Mouse (Mus musculus) myocyte (in vitro differentiated cells): ENCODE data around the gene Rassf6. TPM values are rescaled to one million over a fixed set of nuclear protein-coding genes. Genes with fewer than 3 reads are reported as not detected.
"Not testable (repeated sequence)": the region's sequence is repeated elsewhere in the genome, so short reads cannot be mapped to it uniquely, and the experiment has no call there.

Experiments used
- H3K27me3 ChIP-seq: one replicate; pipeline ENCODE4 v1.6.1; 2011; ENCODE audit not compliant: control insufficient read depth, insufficient read depth, insufficient read length
- H3K36me3 ChIP-seq: one replicate; pipeline ENCODE4 v1.6.1; 2011; ENCODE audit not compliant: control insufficient read depth, insufficient read depth
- H3K4me2 ChIP-seq: one replicate; pipeline ENCODE4 v1.6.1; 2011; ENCODE audit warnings: low read depth, control low read depth
- H3K4me3 ChIP-seq: one replicate; pipeline ENCODE4 v1.5.1; 2011; ENCODE audit warnings: mild to moderate bottlenecking, control low read depth, moderate library complexity
- H3K79me2 ChIP-seq: one replicate; pipeline ENCODE4 v1.6.1; 2011; ENCODE audit not compliant: control insufficient read depth, insufficient read depth
- H3ac ChIP-seq: one replicate; pipeline ENCODE4 v1.6.1; 2011; ENCODE audit not compliant: control insufficient read depth, insufficient read length
- CEBPB ChIP-seq: IDR thresholded peaks from 2 replicates; pipeline ENCODE4 v1.6.1; 2011; ENCODE audit warnings: mild to moderate bottlenecking, moderate library complexity; ENCODE audit not compliant: poor library complexity, insufficient read depth, severe bottlenecking
- E2F4 ChIP-seq: IDR thresholded peaks from one replicate; pipeline ENCODE4 v1.6.1; 2011; ENCODE audit warnings: mild to moderate bottlenecking, control low read depth, moderate library complexity; ENCODE audit not compliant: insufficient read depth
- MAX ChIP-seq: IDR thresholded peaks from one replicate; pipeline ENCODE4 v1.6.1; 2011; ENCODE audit warnings: low read depth, mild to moderate bottlenecking, control low read depth
- MYOD1 ChIP-seq, 3 experiments: IDR thresholded peaks; one replicate each; pipeline ENCODE4 v1.6.1; 2011; ENCODE audit warnings: control low read depth in 2 of 3, low read depth in 2 of 3, mild to moderate bottlenecking in 2 of 3, moderate library complexity in 1 of 3; ENCODE audit not compliant: insufficient read length in 2 of 3, control insufficient read depth in 1 of 3
- MYOG ChIP-seq, 3 experiments: IDR thresholded peaks; one replicate each; pipeline ENCODE4 v1.6.1; 2011; ENCODE audit warnings: control low read depth in 2 of 3, low read depth in 2 of 3, mild to moderate bottlenecking in 2 of 3; ENCODE audit not compliant: insufficient read length in 2 of 3, control insufficient read depth in 1 of 3, insufficient read depth in 1 of 3
- POLR2A ChIP-seq: IDR thresholded peaks from one replicate; pipeline ENCODE4 v1.6.1; 2011; ENCODE audit warnings: low read depth, mild to moderate bottlenecking, control low read depth, moderate library complexity; ENCODE audit not compliant: insufficient read length
- POLR2AphosphoS2 ChIP-seq: IDR thresholded peaks from one replicate; pipeline ENCODE4 v1.6.1; 2011; ENCODE audit warnings: low read depth, control low read depth; ENCODE audit not compliant: insufficient read length
- REST ChIP-seq: IDR thresholded peaks from one replicate; pipeline ENCODE4 v1.6.1; 2011; ENCODE audit warnings: mild to moderate bottlenecking, control low read depth, moderate library complexity; ENCODE audit not compliant: insufficient read depth, insufficient read length
- SRF ChIP-seq: IDR thresholded peaks from one replicate; pipeline ENCODE4 v1.6.1; 2011; ENCODE audit warnings: low read depth; ENCODE audit not compliant: control insufficient read depth, insufficient read length
- TCF12 ChIP-seq: IDR thresholded peaks from one replicate; pipeline ENCODE4 v1.6.1; 2011; ENCODE audit warnings: mild to moderate bottlenecking, control low read depth; ENCODE audit not compliant: poor library complexity, insufficient read depth, severe bottlenecking
- TCF3 ChIP-seq: IDR thresholded peaks from one replicate; pipeline ENCODE4 v1.6.1; 2011; ENCODE audit warnings: low read depth, control low read depth; ENCODE audit not compliant: insufficient read length
- USF1 ChIP-seq: IDR thresholded peaks from one replicate; pipeline ENCODE4 v1.6.1; 2011; ENCODE audit warnings: low read depth, mild to moderate bottlenecking, control low read depth, moderate library complexity
- polyA plus RNA-seq: library from polyadenylated mRNA; unstranded; fragments of >200 nt; fragmentation: generic; extraction: Trizol; gene quantifications from one replicate; pipeline ENCODE4 v1.2.1, GENCODE M21; 2012; ENCODE audit warnings: missing spikeins

Gene Rassf6
- polyA plus RNA-seq, 1 experiment = not detected

GRCm38 (mm10) chr5:90624708-90625425, 15.6 kb downstream of the Rassf6 start:
- H3K4me2 ChIP-seq = no peak overlapping the region
- TF ChIP-seq SRF = no peak
- no peak for TF ChIP-seq POLR2AphosphoS2
- no peak for TF ChIP-seq TCF3
- TF ChIP-seq REST = no peak
- no peak for TF ChIP-seq CEBPB
- TF ChIP-seq MAX = no peak
- no peak for TF ChIP-seq E2F4
- TF ChIP-seq USF1 = no peak
- no peak for TF ChIP-seq TCF12
- no peak for TF ChIP-seq MYOG (IDR thresholded peaks at IDR 0.05; ENCODE audit: control insufficient read depth in 1 of 3, insufficient read depth in 1 of 3, insufficient read length in 2 of 3, low read depth in 2 of 3)
- no peak for TF ChIP-seq POLR2A
- no peak for TF ChIP-seq MYOD1 (IDR thresholded peaks at IDR 0.05; ENCODE audit: control insufficient read depth in 1 of 3, insufficient read length in 2 of 3, low read depth in 2 of 3)
- no peaks in the 10 kb centered on the region for H3K79me2 ChIP-seq
- no peak overlapping the region for H3K4me3 ChIP-seq
- H3K36me3 ChIP-seq = no peaks in the 10 kb centered on the region
- H3ac ChIP-seq = no peak overlapping the region
- H3K27me3 ChIP-seq = no peaks in the 10 kb centered on the region

GRCm38 (mm10) chr5:90623209-90623608, 17.2 kb downstream of the Rassf6 start:
- H3ac ChIP-seq = no peak overlapping the region
- H3K4me2 ChIP-seq = no peak overlapping the region
- TF ChIP-seq MYOD1 (IDR thresholded peaks at IDR 0.05; ENCODE audit: control insufficient read depth in 1 of 3, insufficient read length in 2 of 3, low read depth in 2 of 3) (no peak), USF1 (no peak), POLR2A (no peak), E2F4 (no peak), POLR2AphosphoS2 (no peak), MAX (no peak), SRF (no peak), CEBPB (no peak), TCF12 (no peak), REST (no peak), MYOG (IDR thresholded peaks at IDR 0.05; ENCODE audit: control insufficient read depth in 1 of 3, insufficient read depth in 1 of 3, insufficient read length in 2 of 3, low read depth in 2 of 3) (no peak), TCF3 (no peak)
- H3K79me2 ChIP-seq = no peaks in the 10 kb centered on the region
- no peak overlapping the region for H3K4me3 ChIP-seq
- no peaks in the 10 kb centered on the region for H3K36me3 ChIP-seq
- no peaks in the 10 kb centered on the region for H3K27me3 ChIP-seq

DNA sequence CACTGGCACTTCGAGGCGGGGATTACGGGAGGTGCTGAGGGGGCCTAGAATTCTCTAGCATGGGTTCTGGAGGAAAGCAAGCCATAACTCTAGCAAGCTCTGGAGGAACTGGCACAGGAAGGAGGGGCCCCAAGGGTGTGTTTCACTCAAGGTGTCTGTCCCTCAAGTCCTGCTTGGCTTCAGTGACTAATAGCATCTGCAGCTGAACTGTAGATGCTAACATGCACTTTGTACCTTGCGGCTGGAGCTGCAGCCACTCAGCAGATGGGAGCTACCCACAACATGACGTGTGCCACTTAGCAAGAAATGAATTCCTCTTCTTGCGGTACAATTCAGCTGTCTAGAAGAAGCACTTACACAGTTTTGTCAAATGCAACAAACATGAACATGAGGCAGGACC, 18.7 kb downstream of the Rassf6 start:
- Histone ChIP-seq H3K4me3 (no peak overlapping the region), H3K27me3 (no peaks in the 10 kb centered on the region), H3K79me2 (no peaks in the 10 kb centered on the region), H3ac (no peak overlapping the region), H3K4me2 (no peak overlapping the region), H3K36me3 (no peaks in the 10 kb centered on the region)
- TF ChIP-seq POLR2A (no peak), MYOD1 (IDR thresholded peaks at IDR 0.05; ENCODE audit: control insufficient read depth in 1 of 3, insufficient read length in 2 of 3, low read depth in 2 of 3) (peak in 1 of 3 experiments; percentile 17)

DNA sequence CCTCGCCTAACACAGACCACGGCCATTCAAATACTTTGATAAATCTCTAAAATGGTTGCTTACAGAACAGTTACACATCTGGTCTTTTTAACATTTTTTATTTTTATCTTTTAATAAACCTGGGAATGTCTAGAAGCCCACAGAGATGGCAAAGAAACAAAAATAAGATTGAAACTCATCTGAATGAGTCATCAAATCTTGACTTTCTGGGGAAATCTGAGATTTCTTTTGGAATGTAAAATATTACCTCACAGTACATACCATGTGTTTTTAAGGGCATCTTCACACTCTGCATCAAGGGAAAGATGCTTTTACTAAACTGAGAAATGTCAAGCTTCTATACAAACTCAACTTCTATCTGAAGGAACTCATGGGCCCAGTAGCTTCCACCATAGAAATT, 19.1 kb downstream of the Rassf6 start:
- no peak for TF ChIP-seq CEBPB
- TF ChIP-seq TCF3 = no peak
- TF ChIP-seq SRF = no peak
- Histone ChIP-seq H3K4me3 (no peak overlapping the region), H3K79me2 (no peaks in the 10 kb centered on the region), H3K36me3 (no peaks in the 10 kb centered on the region), H3ac (no peak overlapping the region), H3K4me2 (no peak overlapping the region), H3K27me3 (no peaks in the 10 kb centered on the region)

- no peak overlapping the region for H3ac ChIP-seq
- no peaks in the 10 kb centered on the region for H3K79me2 ChIP-seq
- H3K36me3 ChIP-seq = no peaks in the 10 kb centered on the region
- no peak for TF ChIP-seq POLR2A
- TF ChIP-seq POLR2AphosphoS2 = no peak
- TF ChIP-seq MYOD1 (IDR thresholded peaks at IDR 0.05; ENCODE audit: control insufficient read depth in 1 of 3, insufficient read length in 2 of 3, low read depth in 2 of 3) = peak in 1 of 3 experiments; percentile 30
- no peak for TF ChIP-seq MAX
- TF ChIP-seq TCF3 = no peak
- H3K4me3 ChIP-seq = no peak overlapping the region
- no peak overlapping the region for H3K4me2 ChIP-seq
- no peaks in the 10 kb centered on the region for H3K27me3 ChIP-seq
These were observed 22.6 kb downstream of the Rassf6 start for GRCm38 (mm10) chr5:90617859-90618258.

- not testable (repeated sequence) for H3ac ChIP-seq, H3K4me3 ChIP-seq, H3K36me3 ChIP-seq, H3K79me2 ChIP-seq, H3K27me3 ChIP-seq
- peak overlapping the region; percentile 56 for H3K4me2 ChIP-seq
These were observed 27.7 kb downstream of the Rassf6 start for GRCm38 (mm10) chr5:90612751-90613150.
